Mouse (Mus musculus): ENCODE measurements at regions not wholly inside any gene's neighbourhood (a gene's known extent, or its start where the extent isn't known, plus 50 kb on each side); places are given as distances from the start of the nearest gene placed in this dataset.
"Not testable (repeated sequence)": the region's sequence is repeated elsewhere in the genome, so short reads cannot be mapped to it uniquely, and the experiment has no call there.

- TF ChIP-seq GATA1 (IDR thresholded peaks at IDR 0.05; ENCODE audit: borderline replicate concordance, low read length); FLI1 (IDR thresholded peaks at IDR 0.05; ENCODE audit: low read length): not testable (repeated sequence)
Measured at GRCm38 (mm10) chr17:94854698-94855097, 104.9 kb upstream of the Mettl4 start.

Measured in megakaryocyte, embryonic 14.5 days (primary cell).